Mouse (Mus musculus): ENCODE measurements around the gene Atp6v1c2.

The Atp6v1c2 gene

GRCm38 (mm10) chr12:17329259-17329658, at the start of gene Atp6v1c2:
TSS of gene Atp6v1c2 (minus strand) at chr12:17329359.
- DNase-seq (ENCODE audit: low spot score) = no peak

DNA sequence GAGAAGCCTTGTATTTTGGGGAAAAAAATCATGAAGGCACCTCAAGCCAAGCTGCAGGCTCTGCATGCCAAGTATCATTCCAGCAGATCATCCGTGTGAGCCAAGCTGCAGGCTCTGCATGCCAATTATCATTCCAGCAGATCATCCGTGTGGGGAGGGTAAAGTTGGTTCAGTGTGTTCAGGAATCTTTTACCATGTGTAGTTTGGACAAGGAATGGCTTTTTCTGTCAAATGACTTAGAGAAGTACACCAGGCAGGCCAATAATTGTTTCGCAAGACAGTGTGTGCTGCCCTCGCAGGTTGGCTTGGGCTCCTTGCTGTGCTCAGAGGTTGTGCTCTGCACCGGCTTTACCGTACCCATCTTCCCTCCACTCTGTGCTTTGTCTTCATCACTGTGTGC, 47.4 kb upstream of the Atp6v1c2 start:
- no peak for DNase-seq (ENCODE audit: low spot score)

DNA sequence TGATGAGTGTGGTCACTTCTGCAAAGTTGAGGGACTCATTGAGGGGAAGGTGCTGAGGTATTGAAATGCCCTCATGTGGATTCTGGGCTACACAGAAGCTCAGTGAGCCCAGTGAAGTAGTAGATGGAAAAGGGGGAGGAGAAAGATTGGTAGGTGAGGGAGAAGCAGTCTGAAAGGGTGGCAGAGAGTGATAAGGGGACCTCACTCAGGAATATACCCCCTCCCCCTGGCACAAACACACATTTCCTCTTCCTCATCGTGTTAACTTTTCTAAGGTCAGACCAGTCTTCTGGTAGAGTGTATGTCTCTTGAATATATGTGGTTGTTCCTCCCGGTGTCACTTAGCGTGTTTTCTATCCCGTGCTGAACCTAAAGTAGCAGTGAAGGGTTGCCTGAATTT, 46.1 kb upstream of the Atp6v1c2 start:
- no peak for DNase-seq (ENCODE audit: low spot score)

- DNase-seq (ENCODE audit: low spot score) = no peak
These were observed 44.4 kb upstream of the Atp6v1c2 start for GRCm38 (mm10) chr12:17373470-17373975.

GRCm38 (mm10) chr12:17372696-17373095, 43.5 kb upstream of the Atp6v1c2 start:
- DNase-seq (ENCODE audit: low spot score) = no peak

- DNase-seq (ENCODE audit: low spot score) = no peak
These were observed 42.6 kb upstream of the Atp6v1c2 start for GRCm38 (mm10) chr12:17371589-17372235.

DNA sequence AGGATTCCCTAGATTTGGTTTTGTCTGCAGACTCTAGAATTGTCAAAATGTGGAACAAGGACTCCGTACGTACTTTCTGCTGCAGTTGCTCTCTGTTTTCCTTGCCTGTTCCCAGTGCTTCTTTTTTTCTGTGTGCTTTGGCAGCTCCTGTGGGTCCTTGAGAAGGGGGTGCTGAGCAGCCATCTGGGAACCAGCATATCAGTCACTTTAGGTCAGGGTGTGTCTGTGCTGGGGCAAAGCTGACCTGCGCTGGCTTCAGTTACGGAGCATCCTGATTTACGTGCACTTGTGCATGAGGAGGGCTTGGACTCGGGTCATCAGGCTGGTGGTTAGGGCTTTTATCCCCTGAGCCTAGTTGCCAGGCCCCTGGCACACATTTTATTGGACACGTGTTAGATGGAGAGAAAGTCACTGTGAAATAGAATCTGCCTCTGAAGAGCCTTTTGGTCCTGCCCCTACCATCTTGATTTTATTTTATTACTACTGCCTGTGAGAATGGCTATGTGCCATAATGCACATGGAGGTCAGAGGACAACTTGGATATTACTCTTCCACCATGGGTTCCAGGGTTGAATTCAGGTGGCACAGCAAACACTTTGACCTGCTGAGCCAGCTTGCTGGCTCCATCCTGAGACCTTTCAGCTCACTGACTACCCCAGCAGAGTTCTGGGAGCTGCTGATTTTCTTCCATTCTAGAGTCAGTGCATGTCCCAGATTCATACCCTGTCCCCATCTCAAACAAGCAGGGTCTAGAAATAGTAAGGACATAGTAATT, 40.6 kb upstream of the Atp6v1c2 start:
- DNase-seq (ENCODE audit: low spot score) = no peak

- no peak for DNase-seq (ENCODE audit: low spot score)
These were observed 40.0 kb upstream of the Atp6v1c2 start for GRCm38 (mm10) chr12:17369111-17369510.

- no peak for DNase-seq (ENCODE audit: low spot score)
These were observed 37.8 kb upstream of the Atp6v1c2 start for GRCm38 (mm10) chr12:17366981-17367380.

DNA sequence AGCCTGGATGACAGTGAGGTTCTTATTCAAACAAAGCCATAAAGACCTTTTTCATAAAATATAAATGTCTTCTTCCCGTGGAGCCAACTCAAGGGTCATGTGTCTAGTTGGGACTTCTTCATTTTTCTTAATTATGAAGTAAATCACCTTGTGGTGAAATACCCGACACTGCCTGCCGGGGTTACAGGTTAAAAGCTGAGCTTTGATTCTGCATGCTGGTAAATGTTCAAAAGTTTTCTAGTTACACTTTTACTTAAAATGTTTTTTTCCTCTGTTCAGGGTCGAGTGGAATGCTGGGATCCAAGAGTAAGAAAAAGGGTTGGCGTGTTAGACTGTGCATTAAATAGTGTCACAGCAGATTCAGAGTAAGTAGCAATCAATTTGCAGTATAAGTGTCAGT, 33.2 kb upstream of the Atp6v1c2 start:
- no peak for DNase-seq (ENCODE audit: low spot score)

DNA sequence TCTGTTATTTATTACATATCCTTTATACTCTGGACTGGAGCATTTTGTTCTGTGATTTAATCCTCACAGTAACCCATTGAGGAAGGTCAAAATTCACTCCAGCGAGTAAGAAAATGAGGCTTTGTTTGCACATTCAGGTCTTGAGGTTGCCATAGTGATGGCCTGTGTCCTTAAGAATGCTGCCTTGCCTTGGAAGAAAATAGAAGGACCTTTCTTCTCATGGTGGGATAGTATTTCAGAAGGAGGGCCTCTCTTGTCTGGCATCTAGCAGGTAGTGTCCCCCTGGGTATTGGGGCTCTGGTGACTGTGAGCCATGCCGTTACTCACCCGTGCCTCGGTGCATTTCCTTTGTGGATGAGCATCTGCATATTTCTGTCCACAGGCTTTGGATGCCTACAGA, 31.5 kb upstream of the Atp6v1c2 start:
- DNase-seq (ENCODE audit: low spot score) = no peak

- no peak for DNase-seq (ENCODE audit: low spot score)
These were observed 30.9 kb upstream of the Atp6v1c2 start for GRCm38 (mm10) chr12:17360104-17360503.

DNA sequence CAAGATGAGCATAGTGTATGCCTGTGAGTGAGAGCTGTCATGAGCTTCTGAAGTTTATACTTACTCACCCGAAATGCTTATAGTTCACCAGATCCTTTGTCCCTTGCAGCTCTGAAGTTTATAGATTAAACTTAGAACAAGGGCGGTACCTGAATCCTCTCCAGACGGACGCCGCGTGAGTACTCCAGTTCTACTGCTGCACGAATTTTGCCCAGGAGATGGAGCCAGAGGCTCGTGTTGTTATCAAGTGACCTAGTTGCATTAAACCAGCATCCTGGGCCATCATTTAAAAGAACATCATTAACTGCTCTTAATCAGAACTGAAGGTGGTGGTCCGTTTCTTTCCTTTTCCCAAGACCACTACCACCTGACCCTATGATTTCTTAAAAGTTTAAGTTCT, 29.8 kb upstream of the Atp6v1c2 start:
- no peak for DNase-seq (ENCODE audit: low spot score)

DNA sequence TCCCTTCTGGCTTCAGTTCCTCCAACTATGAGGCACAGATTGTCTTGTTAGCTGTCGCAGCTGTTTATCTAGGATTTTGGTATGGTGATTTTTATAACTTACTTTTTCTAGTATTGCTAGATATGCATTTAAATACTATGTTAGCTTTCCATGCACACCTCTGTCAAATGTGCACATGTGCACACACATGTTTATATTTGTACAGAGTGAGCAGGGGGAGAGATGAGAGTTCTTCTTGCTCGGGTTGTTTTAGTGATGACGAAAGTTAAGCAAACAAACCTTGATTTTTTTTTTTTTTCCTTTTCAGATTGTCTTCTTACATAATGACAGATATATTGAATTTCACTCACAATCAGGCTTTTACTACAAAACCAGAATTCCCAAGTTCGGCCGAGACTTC, 28.6 kb upstream of the Atp6v1c2 start:
- no peak for DNase-seq (ENCODE audit: low spot score)

DNA sequence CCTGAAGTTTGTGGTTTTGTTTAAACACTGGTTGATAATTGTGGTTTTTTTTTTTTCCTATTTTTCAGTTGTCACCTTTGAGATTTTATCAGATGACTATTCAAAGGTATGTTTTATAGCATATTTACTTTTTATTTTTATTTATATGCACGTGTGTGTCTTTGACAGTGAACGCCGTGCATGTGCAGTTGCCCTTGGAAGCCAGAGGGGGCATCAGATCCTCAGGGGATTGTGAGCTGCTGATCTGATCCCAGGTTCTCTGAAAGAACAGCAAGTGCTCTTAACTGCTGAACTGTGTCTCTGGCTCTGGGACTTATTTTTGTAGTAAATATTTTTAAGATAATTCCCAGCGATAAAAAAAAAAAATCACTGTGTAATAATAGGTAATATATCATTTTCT, 27.7 kb upstream of the Atp6v1c2 start:
- no peak for DNase-seq (ENCODE audit: low spot score)

DNA sequence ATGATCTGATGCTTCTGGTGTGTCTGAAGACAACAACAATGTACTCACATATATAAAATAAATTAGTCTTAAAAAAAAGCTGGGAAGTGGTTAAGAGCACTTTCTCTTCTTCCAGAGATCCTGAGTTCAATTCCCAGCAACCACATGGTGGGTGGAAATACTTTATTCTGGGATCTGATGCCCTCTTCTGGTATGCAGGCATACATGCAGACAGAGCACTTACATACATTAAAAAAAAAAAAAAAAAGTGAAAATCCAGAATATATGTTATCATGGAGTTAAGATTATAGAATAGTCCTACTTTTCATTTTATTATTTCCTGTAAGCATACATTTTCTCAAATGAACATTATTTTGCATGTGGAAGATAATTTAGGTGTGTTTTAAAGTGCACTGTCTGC, 20.9 kb upstream of the Atp6v1c2 start:
- no peak for DNase-seq (ENCODE audit: low spot score)

GRCm38 (mm10) chr12:17348048-17349036, 19.2 kb upstream of the Atp6v1c2 start, which contains the start of gene Nol10:
TSS of gene Nol10 (plus strand) at chr12:17348458.
- DNase-seq (ENCODE audit: low spot score) = peak; percentile 71

DNA sequence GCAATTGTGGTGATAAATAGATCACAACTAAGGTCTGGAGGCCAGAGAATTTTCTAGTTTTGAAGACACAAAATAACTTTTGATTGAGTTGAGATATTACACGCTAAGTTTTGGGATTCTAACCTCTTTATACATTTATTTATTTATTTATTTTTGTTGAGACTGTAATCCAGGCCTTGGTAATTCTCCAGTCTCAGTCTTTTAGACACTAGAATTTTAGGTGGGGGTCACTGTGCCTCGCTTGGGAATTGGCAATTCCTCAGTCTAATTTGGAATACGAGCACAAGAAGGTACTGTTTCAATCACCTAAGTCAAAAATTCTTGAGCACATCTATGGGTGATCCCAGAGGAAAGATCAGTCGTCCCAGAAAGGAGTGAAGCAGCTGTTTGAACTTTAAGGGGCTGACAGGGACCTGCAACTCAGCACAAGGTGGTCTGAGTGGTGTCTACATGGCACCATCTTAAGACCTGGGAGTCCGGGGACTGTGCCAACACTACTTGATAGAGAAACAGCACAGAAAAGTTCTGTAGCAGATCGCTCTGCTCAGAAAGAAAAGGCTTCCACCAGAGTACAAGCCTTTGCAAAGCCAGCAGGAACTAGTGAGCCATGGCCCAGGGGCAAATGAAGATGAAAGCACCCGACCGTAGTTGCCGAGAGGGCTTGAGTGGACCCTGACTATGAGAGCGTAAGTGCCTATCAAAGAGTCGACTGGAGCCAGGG, 18.3 kb upstream of the Atp6v1c2 start:
- no peak for DNase-seq (ENCODE audit: low spot score)

- DNase-seq (ENCODE audit: low spot score) = no peak
These were observed 10.2 kb upstream of the Atp6v1c2 start for GRCm38 (mm10) chr12:17339114-17339905.

DNA sequence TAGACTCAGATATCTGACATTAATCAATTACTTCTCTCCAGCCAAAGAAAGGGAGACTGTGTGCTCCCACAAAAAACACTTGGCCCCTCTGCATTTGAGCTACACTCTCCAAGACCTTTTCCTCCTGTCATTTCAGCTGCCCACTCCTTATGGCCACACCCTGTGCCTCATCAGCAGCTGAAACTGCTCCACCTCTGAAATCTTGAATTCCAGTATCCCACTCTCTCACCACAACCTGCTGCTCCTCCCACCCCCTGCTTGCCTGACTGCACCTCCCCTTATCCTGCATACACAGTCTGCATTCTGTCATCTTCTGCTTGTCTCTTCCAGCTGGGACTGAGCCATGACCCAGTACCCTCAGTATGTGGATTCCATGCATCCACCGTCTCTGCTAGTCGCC, 9.2 kb upstream of the Atp6v1c2 start:
- no peak for DNase-seq (ENCODE audit: low spot score)

DNA sequence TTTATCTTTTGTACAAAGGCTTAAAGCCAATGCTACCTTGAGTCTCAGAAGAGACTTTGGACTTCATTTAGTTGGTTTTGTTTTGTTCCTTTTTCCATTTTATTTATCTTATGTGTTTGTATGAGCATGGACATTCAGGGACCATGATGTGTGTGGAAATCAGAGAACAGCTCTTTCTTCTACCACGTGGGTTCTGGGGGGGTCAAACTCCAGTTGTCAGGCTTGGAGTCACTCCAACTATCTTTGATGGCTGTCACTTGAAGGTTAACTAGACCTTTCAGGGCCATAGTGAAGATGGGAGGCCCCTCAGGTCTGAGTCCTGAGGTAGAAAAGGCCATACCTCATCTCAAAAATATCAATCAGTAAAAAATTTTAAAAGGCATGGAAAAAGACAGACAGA, 4.3 kb upstream of the Atp6v1c2 start:
- no peak for DNase-seq (ENCODE audit: low spot score)

All from urinary bladder, postnatal 10 days (tissue).